Mouse (Mus musculus): Measurements from ENCODE around the gene Fahd1.

GRCm38 (mm10) chr17:24851381-24852125 lies 1.4 kb upstream of the Fahd1 start:
- TF ChIP-seq POLR2A (IDR thresholded peaks at IDR 0.05; ENCODE audit: borderline replicate concordance, extremely low read depth, low read depth, low read length), result no peak
- TF ChIP-seq CTCF (IDR thresholded peaks at IDR 0.05; ENCODE audit: insufficient read depth, low read length), result no peak

Data from lung, adult 2 months (tissue).